Mouse (Mus musculus) hematopoietic stem cell, adult 5-6 weeks (primary cell): ENCODE results near the gene Gabbr2. TPM values are rescaled to one million over a fixed set of nuclear protein-coding genes. Genes with fewer than 3 reads are reported as not detected.

Experiments
- ATAC-seq, 2 experiments: fragments of 125-278 bp in 1 of 2; replicated peaks in 1 of 2; 2 replicates each; pipeline ENCODE4 v1.8.0; 2016 to 2017; ENCODE audit warnings: inconsistent platforms in 2 of 2, mild to moderate bottlenecking in 2 of 2, moderate number of reproducible peaks in 2 of 2, low read depth in 1 of 2, moderate TSS enrichment in 1 of 2; ENCODE audit not compliant: low FRiP score in 2 of 2, poor library complexity in 2 of 2, severe bottlenecking in 2 of 2, insufficient read depth in 1 of 2, low TSS enrichment in 1 of 2
- total RNA-seq: library from RNA; stranded (forward); fragments of 172-1452, 232-1000 nt; gene quantifications from 2 replicates; pipeline ENCODE4 v1.2.3, GENCODE M21; 2017

The Gabbr2 gene
- 0.13 and 0.25 TPM in 2 replicates for total RNA-seq

DNA sequence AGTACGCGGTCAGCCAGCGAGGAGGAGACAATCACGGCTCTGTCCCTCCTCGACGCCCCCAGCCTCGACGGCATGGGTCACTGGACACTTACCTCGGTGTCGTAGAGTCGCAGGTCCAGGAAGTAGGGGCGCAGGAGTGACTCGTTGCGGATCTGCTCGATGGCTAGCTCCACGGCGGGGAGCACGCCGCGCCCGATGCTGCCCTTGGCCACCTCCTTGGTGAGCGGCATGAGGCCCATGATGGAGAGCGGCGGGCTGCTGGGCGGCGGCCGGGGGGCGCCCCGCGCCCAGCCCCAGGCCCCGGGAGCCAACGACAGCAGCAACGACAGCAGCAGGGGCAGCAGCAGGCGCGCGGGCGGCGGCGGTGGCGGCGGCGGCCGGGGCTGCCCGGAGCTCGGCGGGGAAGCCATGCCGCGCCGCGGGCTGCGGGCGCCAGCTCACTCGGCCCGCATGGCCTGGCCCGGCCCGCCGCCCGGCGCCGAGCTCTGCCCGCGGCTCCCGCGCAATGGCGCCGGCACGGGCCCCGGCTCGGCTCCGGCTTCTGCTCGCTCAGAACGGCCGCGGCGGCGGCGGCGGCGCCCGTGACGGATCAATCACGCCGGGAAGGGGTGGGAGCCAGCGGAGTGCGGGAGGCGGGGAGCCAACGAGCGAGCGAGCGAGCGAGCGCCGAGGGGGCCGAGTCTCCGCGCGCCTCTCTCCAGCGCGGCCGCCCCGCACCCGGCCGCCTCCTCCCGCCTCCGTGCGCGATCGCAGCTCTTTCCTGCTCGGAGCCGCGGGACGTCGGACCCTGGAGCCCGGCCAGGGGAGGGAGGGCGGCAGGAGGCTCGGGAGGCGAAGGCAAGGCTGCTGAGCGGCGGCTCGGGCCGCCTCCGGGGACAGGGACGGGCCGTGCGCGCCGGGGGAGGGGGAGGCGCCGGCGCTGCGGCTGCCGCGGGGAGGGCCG is at the start of gene Gabbr2:
Gene Gabbr2 (minus strand): TSS at position 858 of the 943 bp plus-strand sequence.
- ATAC-seq, result no peak

DNA sequence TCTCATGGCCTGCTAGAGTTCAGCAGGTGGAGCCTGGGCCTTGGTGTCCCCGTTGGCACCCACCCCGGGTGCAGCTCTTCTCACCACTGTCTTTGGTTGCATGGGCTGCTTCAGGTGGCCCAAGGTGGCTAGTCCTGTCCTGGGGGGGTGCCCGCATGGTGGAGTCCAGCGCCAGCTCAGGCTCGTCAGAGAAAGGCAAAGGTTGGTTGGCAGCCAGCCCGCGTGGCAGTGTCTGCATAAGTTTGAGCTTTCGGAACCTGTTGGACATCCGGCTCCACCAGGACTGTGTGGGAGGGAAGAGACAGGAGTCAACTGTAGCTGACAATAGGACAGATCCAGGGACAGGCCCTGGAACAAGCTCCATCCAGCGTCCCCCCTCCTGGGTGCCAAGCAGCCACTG is 47.9 kb upstream of the Gabbr2 start:
- ATAC-seq, result no peak

DNA sequence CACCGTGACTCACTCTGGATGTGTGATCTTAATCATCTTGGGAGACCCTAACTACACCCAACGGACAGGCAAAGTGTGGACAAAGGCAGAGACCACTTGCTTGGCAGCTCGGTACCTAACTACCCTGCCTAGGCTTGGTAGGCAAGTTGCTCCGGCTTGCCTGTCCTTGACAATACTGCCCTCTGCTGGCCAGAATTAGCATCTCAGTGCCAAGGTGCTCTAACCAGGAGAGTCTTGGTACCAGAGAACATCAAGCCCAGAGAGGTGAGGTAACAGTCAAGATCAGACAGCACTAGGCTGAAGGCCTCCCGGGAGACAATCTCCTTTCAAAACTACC is 45.6 kb upstream of the Gabbr2 start:
- ATAC-seq, result peak; percentile 65 to 75; a peak in 3 of 4 replicates

DNA sequence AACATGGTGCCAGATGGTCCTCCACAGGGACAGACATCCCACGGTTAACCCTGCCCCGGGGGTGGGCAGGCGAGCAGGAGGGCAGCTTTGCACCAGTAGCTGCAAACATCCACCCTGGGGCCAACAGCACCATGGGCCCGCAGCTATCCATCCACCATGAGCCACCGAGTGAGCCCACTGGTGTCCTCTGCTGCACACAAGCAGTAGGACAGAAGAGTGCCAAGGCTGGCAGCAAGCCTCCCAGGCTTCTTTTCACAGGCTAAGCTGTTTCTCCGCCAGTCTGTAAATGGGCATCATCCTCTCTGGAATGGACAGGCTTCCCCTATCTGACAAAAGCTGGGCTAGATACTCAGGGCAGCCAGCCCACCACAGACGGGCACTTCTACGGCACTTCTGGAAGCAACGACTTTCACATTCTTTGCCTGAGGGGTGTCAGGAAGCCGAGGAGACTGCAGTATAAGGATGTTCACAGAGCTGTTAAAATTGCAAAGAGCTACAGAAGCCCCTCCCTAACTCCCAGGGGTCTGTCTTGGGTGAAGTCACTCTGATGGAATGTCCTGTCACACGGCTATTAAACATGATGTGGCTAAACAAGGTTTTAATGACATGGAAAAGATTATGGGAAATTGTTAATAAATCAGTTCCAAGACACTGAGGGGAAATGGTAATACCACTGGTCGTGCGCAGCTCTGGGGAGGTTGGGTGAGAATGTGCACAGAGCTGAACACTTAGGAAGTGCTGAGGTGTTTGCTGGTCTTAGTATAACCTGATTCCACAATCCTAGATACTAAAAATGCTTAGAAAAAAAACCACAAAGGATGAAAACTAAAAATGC is 45.0 kb upstream of the Gabbr2 start:
- no peak for ATAC-seq

GRCm38 (mm10) chr4:47035536-47035935 is 43.9 kb upstream of the Gabbr2 start:
- ATAC-seq, result no peak

GRCm38 (mm10) chr4:47032171-47032570 is 40.5 kb upstream of the Gabbr2 start:
- ATAC-seq, result no peak

DNA sequence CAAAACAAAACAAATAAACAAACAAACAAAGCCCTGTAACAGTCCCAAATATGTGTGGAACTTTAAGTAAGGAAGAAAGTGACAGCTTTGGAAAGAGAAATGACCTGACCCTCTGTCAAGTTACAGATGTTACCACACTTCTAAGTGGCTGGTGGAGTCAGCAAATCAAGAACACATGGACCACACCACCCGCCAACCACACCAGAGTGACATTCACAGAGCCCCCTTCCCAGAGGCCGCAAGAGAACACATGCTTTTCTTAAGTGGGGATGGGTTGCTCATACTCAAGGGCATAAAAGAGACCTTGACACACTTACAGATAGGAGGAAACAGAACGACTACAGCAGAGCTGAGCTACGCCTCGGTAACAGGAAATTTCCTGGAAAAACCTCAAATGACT is 37.1 kb upstream of the Gabbr2 start:
- no peak for ATAC-seq

DNA sequence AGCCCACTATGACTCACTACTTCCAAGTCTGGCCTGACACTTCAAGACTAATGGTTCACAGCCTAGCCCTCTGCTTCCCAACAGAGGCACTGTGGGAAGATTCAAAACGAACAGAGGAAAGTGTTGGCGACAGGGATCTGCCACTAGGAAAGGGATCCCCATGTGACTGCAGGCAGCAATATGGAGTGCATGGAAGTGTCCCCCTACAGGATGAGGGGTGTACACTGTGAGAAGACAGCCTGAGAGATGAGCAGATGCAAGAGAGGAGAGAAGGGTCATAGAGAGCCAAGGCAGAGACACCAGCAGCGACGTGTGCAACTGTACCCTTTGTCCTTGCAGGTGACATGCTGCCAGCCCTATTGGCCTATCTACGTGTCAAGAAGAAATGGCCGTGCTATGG is 32.3 kb upstream of the Gabbr2 start:
- no peak for ATAC-seq

GRCm38 (mm10) chr4:47022804-47023603 is 31.3 kb upstream of the Gabbr2 start:
- no peak for ATAC-seq

DNA sequence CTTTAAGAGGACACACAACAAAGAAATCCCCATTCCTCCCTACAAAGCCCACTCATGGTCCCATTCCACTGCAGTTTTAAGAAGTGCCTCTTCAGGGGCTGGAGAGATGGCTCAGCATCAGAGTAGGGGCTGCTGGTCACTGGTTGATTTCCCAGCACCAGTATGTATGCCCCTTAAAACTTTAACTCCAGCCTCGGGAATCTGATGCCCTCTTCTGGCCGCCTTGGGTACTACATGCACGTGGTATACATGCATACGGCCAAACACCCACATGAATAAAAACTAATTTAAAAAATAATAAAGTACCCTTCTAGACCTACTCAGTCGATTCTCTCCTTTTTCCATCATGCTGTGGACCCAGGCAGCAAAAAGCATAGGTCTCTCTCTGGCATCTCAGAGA is 28.9 kb upstream of the Gabbr2 start:
- ATAC-seq, result no peak

DNA sequence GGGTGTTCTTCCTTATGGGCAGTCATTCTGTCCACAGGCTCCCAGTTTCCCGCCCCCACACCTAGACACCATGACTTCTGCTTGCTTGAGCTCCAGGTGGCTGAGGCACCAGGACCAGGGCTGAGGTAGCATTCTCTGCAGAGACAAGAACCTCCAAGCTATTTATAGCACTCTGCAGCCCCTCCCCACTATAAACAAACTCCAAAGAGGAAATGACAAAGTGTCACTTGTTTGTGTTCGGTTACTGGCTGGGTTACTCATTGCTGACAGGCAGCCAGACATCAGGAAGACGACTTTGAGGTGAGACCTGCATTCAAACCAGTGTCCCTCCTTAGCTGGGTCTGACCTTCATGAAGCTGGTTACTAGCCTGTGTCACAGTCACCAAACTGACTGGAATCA is 23.5 kb upstream of the Gabbr2 start:
- no peak for ATAC-seq

GRCm38 (mm10) chr4:47012476-47012875 is 20.8 kb upstream of the Gabbr2 start:
- ATAC-seq, result no peak

DNA sequence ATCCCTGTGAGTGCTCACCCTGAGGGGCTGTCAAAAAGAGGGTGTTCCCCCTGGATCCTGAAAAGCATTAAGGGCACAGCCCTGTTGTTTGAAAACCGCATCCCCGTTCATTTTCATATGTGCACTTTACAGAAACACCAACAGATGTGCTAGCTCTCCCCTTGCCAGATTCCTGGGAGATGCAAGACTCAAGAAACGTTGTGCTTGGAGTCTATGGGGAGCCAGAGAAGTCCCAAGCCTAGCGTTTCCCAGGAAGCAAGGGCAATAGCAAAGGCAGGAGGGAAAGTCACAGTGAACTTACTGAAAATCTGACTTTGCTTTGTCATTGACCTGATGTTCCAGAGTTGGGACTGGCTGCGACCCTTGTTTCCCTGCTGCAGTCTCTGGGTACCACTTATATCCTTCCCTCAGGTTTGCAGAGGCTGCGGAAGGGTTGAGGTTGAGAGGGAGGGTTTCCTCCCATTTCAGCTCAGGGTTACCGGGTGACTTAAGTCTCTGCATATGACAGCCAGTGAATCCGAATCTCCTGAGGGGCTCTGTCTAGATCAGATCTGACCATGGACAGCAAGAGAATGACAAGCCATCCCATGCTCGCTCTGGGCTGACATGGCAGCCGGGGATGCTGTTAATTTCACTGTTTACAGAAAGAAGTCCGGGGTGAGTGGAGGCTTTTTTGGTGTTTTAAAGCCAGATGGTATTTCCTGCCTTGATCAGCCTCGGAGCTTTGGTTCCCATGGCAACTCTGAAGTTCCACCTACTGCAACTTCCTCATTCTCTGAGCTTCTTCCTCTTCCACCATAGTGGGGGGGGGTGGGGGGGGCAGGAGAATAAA is 18.9 kb upstream of the Gabbr2 start:
- ATAC-seq, result peak; percentile 82 to 84

GRCm38 (mm10) chr4:47000626-47001395 is 9.1 kb upstream of the Gabbr2 start:
- no peak; a peak in 1 of 4 replicates for ATAC-seq

- ATAC-seq, result no peak
These were observed 6.3 kb upstream of the Gabbr2 start for GRCm38 (mm10) chr4:46997969-46998368.

GRCm38 (mm10) chr4:46992827-46993473 is 1.3 kb upstream of the Gabbr2 start:
- ATAC-seq, result peak; percentile 41 to 46; a peak in 2 of 4 replicates
